Mouse (Mus musculus) small intestine, adult 2 months (tissue): ENCODE data around the gene Dab2ip.

Experiments used
- CTCF ChIP-seq: fragments of 200-500 bp; IDR thresholded peaks from 2 replicates; pipeline ENCODE4 v1.5.1; 2012; ENCODE audit warnings: low read depth, mild to moderate bottlenecking, control low read depth, inconsistent platforms, low read length, moderate library complexity, mixed read lengths; ENCODE audit not compliant: insufficient replicate concordance, insufficient read length; ENCODE audit errors: extremely low read depth
- POLR2A ChIP-seq: fragments of 200-500 bp; IDR thresholded peaks from 2 replicates; pipeline ENCODE4 v1.6.1; 2012; ENCODE audit warnings: low read depth, mild to moderate bottlenecking, control low read depth, inconsistent platforms, low read length, moderate library complexity

DNA sequence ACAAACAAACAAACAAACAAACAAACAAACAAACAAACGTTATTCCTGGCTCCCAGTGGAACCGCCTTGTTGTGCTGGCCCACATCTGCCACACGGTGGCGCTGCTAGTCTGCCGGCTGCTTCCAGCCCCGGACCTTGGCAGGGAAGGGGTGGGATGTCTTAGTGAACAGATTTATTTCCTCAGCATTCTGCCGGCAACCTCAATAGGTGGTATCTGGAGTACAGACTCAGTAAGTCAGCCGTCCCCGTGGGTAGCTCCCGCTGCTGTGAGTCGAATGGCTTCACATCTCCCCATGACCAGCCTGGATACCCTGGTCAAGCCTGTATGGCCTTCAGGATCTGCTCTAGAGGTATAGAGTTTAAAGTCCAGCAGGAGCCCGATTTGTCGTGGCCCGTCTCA is 13.3 kb upstream of the Dab2ip start:
- TF ChIP-seq CTCF (peak; percentile 88), POLR2A (no peak)
